Mouse (Mus musculus) kidney, adult 2 months (tissue): Measurements from ENCODE around the gene Spout1. TPM values are rescaled to one million over a fixed set of nuclear protein-coding genes. Genes with fewer than 3 reads are reported as not detected.
"Not testable (repeated sequence)": the region's sequence is repeated elsewhere in the genome, so short reads cannot be mapped to it uniquely, and the experiment has no call there.

Experiments
- DNase-seq: peaks from one replicate; pipeline ENCODE4 v3.0.0; 2021
- H3K27ac ChIP-seq: fragments of 200-500 bp; 2 replicates; pipeline ENCODE4 v1.5.1; 2012; ENCODE audit warnings: low read depth, low read length, control low read depth, inconsistent platforms; ENCODE audit not compliant: insufficient read depth
- H3K27me3 ChIP-seq: fragments of 200-500 bp; replicated peaks from 2 replicates; pipeline ENCODE4 v1.6.1; 2012; ENCODE audit warnings: mild to moderate bottlenecking, moderate library complexity, low read length, inconsistent platforms; ENCODE audit not compliant: control insufficient read depth, insufficient read depth
- H3K36me3 ChIP-seq: fragments of 200-500 bp; 2 replicates; pipeline ENCODE4 v1.6.1; 2012; ENCODE audit warnings: mild to moderate bottlenecking, moderate library complexity, low read length, inconsistent platforms; ENCODE audit not compliant: control insufficient read depth, insufficient read depth
- H3K4me1 ChIP-seq: fragments of 200-500 bp; 2 replicates; pipeline ENCODE4 v1.6.1; 2011; ENCODE audit warnings: low read length; ENCODE audit not compliant: control insufficient read depth, insufficient read depth
- H3K4me3 ChIP-seq: fragments of 200-500 bp; 2 replicates; pipeline ENCODE4 v1.5.1; 2011; ENCODE audit warnings: mild to moderate bottlenecking, low read depth, low read length, control low read depth; ENCODE audit not compliant: insufficient read depth
- CTCF ChIP-seq: fragments of 200-500 bp; conservative IDR thresholded peaks from 2 replicates; pipeline ENCODE4 v1.5.1; 2011; ENCODE audit warnings: low read depth, mild to moderate bottlenecking, control low read depth, low read length, moderate library complexity, mixed read lengths; ENCODE audit not compliant: insufficient read depth, insufficient read length
- POLR2A ChIP-seq: fragments of 200-500 bp; IDR thresholded peaks from one replicate; pipeline ENCODE4 v1.6.1; 2011; ENCODE audit warnings: low read depth, low read length, control low read depth
- WGBS: fragments of 180-500 bp; shearing (Covaris S2); methylation state at CpG from one replicate; pipeline ENCODE4 v1.1.7; 2018; 5-methylcytosine and 5-hydroxymethylcytosine counted together
- polyA plus RNA-seq: library from polyadenylated mRNA; depleted of rRNA; stranded (reverse); fragments of >200 nt; gene quantifications from 2 replicates; pipeline ENCODE4 v1.2.3, GENCODE M21; 2012

The Spout1 gene
- polyA plus RNA-seq, 1 experiment, result 23.6 TPM

DNA sequence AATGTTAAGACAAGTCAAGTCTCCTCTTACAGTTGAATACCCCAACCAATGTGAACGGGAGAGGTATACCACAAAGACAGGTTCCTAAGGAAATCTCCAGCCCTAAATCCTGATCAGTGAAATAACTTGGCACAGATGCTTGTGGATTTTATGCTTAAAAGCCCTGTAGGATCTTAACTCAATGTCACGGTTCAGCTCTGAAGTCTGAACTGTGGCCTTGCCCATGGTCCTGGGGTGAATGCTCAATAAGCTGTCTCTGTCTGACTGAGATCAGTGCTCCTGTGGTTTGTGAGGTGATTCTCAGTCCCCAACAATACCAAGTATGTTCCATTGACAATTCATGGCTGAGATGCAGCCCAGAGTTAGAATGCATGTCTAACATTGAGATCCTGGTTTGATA lies 4.2 kb upstream of the Spout1 start:
- Histone ChIP-seq H3K4me1 (no peaks in the 10 kb centered on the region; the same call in 1 of the 2 replicates), H3K4me3 (no peak overlapping the region), H3K27ac (no peak overlapping the region), H3K27me3 (no peaks in the 10 kb centered on the region), H3K36me3 (no peaks in the 10 kb centered on the region)
- WGBS, result 73% methylated on average over 2 of the region's 2 CpGs
- peak; percentile 55 for DNase-seq
- TF ChIP-seq POLR2A (no peak), CTCF (no peak)

DNA sequence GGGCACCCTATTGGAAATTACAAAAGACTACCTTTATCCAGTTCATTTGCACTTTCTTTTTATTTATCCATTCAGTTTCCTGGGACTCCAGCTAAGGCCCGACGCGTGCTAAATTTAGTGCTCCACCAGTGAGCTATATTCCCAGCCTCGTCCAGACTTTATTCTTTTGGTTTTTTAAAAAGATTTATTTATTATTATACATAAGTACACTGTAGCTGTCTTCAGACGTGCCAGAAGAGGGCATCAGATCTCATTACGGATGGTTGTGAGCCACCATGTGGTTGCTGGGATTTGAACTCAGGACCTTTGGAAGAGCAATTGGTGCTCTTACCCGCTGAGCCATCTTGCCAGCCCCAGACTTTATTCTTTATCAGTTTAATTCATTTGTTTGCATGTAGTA lies 452 bp upstream of the Spout1 start:
- H3K27ac ChIP-seq, H3K27me3 ChIP-seq, H3K36me3 ChIP-seq, DNase-seq, H3K4me1 ChIP-seq: not testable (repeated sequence)
- 0 out of 2 replicates have a peak overlapping the region, but pooled peaks have one; percentile 5 for H3K4me3 ChIP-seq
- 50% methylated on average over 7 of the region's 7 CpGs for WGBS

DNA sequence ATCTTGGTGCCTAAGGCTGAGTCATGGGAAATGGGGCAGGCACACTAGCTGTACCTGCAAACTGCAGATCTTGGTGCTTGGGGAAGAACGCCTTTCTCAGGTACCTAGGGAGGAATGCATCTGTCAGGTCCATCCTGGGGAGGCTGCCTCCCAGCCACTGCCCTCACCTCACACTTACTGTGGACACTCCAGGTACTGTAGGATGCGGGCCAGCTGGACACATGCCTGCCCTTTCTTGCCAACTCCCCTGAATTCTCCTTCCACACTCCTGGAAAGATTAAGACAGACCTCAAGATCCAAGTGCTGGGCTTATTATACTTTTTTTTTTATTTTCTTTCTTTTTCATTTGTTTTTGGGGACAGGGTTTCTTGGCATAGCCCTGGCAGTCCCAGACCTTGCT lies 1.7 kb downstream of the Spout1 start:
- Histone ChIP-seq H3K27ac (no peak overlapping the region), H3K27me3 (no peaks in the 10 kb centered on the region), H3K36me3 (no peaks in the 10 kb centered on the region), H3K4me1 (peaks cover 4% of the 10 kb centered on the region; the same call in 1 of the 2 replicates), H3K4me3 (no peak overlapping the region)
- TF ChIP-seq CTCF (no peak), POLR2A (no peak)
- WGBS, result 89% methylated on average over 2 of the region's 2 CpGs
- peak; percentile 84 for DNase-seq

DNA sequence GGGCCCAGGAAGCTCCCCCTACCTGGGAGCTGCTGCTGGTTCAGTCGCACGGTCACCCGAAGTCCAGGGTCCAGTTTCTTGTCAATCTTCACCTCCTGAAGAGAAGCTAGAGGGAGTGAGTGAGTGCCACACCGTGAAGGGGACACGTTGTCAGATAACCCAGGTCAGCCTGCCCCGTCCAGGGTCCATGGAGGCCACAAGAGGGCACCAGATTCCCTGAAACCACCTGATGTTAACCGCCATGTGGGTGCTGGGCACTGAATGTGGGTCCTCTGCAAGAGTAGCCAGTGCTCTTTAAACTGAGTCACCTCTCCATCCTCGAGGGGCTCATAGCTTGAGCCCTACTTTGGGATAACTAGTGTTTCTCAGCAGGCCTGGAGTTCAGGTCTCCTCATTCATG lies 2.4 kb downstream of the Spout1 start:
- H3K36me3 ChIP-seq, result no peaks in the 10 kb centered on the region
- H3K27me3 ChIP-seq, result no peaks in the 10 kb centered on the region
- peak; percentile 29 for DNase-seq
- H3K27ac ChIP-seq, result no peak overlapping the region
- WGBS, result 75% methylated on average over 8 of the region's 8 CpGs
- TF ChIP-seq CTCF (peak; percentile 47), POLR2A (no peak)
- peaks cover 4% of the 10 kb centered on the region; the same call in 1 of the 2 replicates for H3K4me1 ChIP-seq
- H3K4me3 ChIP-seq, result no peak overlapping the region

DNA sequence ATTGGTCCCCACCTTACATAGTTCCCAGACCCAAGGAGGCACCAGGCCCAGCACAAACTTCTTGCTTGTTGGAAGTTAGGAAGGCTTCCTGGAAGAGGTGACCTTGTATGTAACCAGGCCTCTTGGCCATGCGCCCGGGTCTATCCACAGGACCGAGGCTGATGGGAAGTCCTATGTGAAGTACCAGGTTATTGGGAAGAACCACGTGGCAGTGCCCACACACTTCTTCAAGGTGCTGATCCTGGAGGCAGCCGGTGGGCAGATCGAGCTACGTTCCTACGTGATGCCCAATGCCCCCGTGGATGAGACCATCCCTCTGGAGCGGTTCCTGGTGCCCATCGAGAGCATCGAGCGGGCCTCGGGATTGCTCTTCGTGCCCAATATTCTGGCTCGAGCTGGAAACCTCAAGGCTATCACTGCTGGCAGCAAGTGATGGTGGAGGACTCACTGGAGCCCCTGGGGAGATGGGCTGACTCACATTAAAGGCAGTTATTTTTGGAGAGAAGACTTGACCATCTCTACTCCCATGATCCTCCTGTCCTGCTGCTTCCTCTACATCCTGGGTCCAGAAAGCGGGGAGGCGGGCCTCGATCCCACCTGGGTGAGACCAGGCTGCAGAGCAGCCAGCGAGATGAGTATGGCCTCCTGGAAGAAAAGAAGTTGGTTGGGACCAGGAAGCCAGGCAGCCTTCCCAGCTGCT lies 4.6 kb downstream of the Spout1 start:
- Histone ChIP-seq H3K4me1 (peaks cover 4% of the 10 kb centered on the region; the same call in 1 of the 2 replicates), H3K4me3 (no peak overlapping the region), H3K36me3 (no peaks in the 10 kb centered on the region), H3K27me3 (no peaks in the 10 kb centered on the region), H3K27ac (no peak overlapping the region)
- no peak for DNase-seq
- TF ChIP-seq POLR2A, result no peak
- no peak for TF ChIP-seq CTCF
- WGBS, result 91% methylated on average over 20 of the region's 20 CpGs

DNA sequence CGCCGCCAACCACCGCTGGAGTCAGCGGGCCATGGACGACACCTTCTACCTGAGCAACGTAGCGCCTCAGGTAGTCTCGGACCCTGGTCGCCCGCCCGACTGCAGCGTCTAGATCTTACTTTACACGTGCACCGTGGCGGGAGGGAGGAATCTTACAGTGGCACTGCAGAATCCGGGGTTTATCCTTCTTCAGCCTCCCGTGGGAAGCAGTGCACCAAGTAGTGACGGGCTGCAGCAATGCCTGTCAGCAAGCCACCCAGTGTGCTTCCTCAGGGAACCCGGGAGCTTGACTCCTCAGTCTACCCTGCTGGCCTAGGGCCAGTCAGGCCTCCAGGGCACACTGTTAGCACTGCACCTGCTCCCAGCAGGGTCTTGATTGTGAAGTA lies 6.3 kb downstream of the Spout1 start:
- WGBS, result under 1% methylated on average over 19 of the region's 19 CpGs
- H3K4me3 ChIP-seq, result peak overlapping the region; percentile 68
- H3K27ac ChIP-seq, result peak overlapping the region; percentile 48
- no peaks in the 10 kb centered on the region for H3K27me3 ChIP-seq
- TF ChIP-seq POLR2A (no peak), CTCF (no peak)
- H3K4me1 ChIP-seq, result peaks cover 4% of the 10 kb centered on the region; the same call in 1 of the 2 replicates
- DNase-seq, result no peak
- H3K36me3 ChIP-seq, result no peaks in the 10 kb centered on the region

DNA sequence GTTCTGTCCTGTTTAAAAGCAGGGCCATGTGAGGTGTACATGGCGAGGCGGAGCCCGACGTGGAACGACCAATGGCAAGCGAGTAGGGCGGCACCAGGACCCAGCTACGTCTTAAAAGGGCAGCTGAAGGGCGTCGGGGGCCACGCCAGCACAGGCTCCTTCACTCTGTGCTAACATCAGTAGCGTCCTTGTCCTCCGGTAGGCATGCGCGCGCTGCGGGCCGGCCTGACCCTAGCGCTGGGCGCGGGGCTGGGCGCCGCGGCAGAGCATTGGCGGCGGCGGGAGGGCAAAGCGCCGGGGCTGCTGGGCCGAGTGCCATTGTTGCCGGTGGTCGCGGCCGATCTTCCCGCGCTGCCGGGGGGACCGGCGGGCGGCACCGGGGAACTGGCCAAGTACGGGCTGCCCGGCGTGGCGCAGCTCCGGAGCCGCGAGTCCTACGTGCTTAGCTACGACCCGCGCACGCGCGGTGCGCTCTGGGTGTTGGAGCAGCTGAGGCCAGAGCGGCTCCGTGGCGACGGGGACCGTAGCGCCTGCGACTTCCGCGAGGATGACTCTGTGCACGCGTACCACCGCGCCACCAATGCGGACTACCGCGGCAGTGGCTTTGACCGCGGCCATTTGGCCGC lies 6.8 kb downstream of the Spout1 start, which contains the start of gene Endog:
Endog (plus strand) TSS at position 123 of the 626 bp plus-strand sequence.
- peak within 1 kb of the TSS; percentile 48 for H3K27ac ChIP-seq
- H3K36me3 ChIP-seq, result no peaks in the 10 kb centered on the region
- H3K4me1 ChIP-seq, result peaks cover 4% of the 10 kb centered on the region; the same call in 1 of the 2 replicates
- WGBS, result under 1% methylated on average over 75 of the region's 75 CpGs
- DNase-seq, result peak; percentile 95
- H3K27me3 ChIP-seq, result no peaks in the 10 kb centered on the region
- peak within 1 kb of the TSS; percentile 68 for H3K4me3 ChIP-seq
- peak; percentile 97 for TF ChIP-seq POLR2A
- TF ChIP-seq CTCF, result no peak
